Mouse (Mus musculus) kidney, postnatal 14 days (tissue): Measurements from ENCODE around the gene Tnxb.
"Not testable (repeated sequence)": the region's sequence is repeated elsewhere in the genome, so short reads cannot be mapped to it uniquely, and the experiment has no call there.

ENCODE experiments used
- DNase-seq: peaks from one replicate; pipeline ENCODE4 v3.0.0; 2022; ENCODE audit warnings: mixed read lengths

The Tnxb gene

DNA sequence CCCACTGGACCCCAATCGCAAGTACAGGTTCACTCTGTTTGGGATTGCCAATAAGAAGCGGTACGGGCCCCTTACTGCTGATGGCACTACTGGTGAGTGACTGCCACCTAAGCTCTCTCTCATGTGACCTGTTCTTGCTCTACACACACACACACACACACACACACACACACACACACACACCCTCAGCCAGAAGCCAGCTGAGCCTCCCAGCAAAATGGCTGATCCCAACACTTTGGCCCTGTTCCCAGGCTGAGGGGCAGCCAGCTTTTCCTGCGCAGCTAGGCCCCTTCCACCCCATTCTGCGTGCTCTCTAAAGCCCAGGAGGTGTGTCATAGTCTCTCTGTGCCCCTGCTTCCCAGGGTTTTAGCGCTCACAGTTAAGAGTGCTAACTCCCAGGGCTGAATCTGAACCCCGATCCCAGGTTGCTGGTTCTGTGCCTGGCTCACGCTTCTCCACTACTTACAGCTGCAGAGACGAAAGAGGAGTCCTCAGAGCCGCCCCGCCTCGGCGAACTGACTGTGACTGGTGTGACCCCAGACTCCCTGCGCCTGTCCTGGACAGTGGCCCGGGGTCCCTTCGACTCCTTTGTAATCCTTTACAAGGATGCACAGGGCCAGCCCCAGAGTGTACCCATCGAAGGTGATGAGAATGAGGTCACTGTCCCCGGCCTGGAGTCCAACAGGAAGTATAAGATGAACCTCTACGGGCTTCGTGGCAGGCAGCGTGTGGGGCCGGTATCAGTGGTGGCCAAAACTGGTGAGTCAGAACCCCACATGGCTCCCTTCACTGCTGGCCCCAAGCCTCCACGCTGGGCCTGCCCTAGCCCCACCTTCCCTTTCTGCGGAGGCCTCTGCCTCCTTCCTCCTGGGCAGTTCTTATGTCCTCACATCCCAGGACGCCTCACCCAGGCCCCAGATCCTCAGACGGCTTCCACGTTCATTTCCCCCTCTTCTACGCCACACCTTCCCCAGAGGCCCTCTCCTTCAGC, 15.1 kb downstream of the Tnxb start:
- DNase-seq = peak; percentile 64

DNA sequence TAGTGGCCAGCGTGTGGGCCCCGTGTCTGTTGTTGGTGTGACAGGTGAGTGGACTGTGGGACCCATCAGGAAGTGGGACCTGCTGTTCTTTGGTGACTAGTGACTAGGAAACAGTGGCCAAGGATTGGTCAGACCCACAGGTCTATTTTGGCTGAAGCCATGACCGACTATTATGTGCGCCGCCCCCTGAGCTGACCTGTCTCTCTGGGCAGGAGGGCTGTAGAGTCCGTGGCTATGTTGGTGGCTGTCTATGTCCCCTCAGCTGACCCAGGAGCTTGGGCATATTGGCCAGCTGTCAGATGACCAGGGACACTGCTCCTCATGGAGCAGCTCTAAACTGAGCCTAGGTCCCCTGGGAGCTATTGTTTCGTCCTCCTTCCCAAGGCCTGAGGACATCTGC, 18.6 kb downstream of the Tnxb start:
- no peak for DNase-seq

DNA sequence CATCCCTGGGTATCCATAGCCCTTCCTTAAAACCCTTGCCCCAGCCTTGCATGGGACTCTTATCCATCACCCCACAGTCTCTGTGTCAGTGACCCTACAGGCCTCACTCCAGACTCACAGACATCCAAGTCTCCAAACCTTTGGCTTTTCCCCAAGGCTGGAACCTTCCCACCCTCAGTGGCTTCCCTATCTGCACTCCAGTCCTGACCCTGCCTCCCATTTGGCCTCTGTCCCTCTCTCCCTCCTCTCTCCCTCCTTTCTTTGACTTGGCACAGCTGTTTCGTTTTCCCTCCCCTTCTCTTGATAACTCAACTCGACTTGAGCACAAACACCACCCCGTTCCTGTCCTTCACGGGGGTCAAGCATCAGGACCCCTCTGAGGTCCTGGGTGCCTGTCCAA, 20.1 kb downstream of the Tnxb start:
- DNase-seq = peak; percentile 70

DNA sequence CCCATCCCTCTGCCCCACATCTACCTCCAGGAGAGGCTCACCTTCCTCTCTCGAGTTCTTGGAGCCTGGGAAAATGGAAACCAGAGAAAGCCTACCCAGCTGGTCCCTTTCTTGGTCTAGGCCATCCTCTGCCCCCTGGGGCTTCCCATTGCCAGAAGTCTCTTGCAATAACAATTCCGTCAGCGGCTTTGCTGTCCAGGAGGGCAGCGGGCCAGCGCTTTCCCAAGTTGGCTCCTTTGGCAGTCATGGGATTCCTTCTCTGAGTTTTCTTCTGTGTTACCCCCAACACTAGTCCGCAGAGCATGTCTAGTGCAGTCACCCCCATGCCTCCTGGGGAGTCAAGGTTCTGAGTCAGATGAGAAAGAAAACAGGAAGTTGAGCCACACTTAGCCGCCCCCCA, 22.6 kb downstream of the Tnxb start:
- DNase-seq = peak; percentile 67

DNA sequence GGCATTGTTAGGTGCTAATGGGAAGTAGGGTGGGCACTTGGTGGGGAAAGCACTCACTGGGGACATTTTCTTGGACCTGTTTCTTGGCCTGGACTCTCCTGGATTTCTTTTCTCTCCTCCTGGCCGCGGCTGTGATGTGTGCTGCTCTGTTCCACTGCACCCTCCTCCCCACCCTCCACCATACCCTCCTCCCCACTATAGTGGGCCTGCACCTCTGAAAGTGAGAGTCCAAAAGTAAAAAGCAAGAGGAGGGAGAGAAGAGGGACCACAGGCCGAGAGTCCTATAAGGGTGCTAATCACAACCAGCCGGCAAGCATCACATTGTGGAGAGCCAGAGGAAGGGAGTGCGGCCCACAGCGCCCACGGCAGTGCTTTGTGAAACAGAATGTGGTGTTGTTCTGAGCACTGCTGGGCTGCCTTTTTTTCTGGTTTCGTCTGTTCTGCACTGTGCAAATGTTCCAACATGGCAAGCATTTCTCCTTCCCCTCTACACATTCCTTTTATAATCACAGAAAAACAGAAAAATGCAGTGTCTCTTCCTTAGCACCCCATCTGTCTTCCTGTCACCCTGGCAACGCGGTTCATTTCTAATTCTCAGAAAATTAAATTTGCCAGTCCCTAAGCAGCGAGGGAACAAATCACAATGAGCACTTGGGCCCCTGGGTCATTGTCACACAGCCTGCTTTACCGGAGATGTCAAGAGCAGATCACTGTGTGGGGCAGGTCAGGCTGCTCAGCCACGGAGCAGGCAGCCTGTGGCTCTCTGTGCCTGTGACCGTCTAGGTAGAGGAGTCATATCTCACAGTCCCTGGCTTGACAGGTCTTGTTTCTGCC, 29.5 kb downstream of the Tnxb start:
- DNase-seq = no peak

DNA sequence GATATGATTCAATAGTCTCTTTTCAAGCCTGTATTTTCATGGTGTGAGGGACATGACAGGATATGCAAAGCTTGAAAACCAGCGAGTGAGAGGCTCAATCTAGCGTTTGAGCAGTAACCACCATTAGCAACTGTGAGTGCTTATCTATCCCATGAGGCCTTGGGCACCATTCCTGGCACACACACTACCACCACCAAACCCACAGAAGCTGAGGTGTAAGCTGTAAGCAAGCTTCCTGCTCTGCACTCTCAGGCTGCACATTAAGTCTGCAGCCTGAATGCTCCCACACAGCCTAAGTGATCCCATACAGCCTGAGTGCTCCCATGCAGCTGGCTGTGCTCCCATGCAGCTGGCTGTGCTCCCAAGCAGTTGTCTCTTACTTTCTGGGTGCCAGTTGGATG, 30.3 kb downstream of the Tnxb start:
- DNase-seq = no peak

DNA sequence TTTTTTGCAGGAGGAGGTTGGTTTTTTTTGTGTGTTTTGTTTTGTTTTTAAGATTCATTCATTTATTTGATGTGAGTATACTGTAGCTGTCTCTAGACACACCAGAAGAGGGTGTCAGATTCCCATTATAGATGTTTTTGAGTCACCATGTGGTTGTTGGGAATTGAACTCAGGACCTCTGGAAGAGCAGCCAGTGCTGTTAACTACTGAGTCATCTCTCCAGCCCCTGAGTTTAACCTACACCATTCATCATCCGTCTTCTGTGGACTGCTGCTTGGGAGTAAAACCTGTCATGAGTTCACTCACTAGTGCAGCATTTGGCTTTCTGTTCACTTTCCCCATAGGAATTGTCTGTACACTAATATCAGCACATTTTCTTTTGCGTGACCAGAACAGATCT, 36.1 kb downstream of the Tnxb start:
- DNase-seq = not testable (repeated sequence)

DNA sequence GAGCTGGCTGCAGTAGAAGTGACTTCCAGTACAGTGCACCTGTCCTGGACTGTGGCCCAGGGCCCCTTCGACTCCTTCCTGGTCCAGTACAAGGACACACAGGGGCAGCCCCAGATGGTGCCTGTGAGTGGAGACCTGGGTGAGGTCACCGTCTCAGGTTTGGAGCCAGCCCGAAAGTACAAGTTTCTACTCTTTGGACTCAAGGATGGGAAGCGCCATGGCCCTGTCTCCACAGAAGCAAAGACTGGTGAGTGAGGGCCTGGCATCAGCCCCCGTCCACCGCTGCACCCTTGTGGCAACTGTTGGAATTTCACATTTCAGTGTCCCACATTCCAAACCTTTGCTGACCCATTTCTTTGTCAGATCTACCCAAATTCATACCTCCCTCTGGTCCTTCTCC, 42.6 kb downstream of the Tnxb start:
- DNase-seq = peak; percentile 73

DNA sequence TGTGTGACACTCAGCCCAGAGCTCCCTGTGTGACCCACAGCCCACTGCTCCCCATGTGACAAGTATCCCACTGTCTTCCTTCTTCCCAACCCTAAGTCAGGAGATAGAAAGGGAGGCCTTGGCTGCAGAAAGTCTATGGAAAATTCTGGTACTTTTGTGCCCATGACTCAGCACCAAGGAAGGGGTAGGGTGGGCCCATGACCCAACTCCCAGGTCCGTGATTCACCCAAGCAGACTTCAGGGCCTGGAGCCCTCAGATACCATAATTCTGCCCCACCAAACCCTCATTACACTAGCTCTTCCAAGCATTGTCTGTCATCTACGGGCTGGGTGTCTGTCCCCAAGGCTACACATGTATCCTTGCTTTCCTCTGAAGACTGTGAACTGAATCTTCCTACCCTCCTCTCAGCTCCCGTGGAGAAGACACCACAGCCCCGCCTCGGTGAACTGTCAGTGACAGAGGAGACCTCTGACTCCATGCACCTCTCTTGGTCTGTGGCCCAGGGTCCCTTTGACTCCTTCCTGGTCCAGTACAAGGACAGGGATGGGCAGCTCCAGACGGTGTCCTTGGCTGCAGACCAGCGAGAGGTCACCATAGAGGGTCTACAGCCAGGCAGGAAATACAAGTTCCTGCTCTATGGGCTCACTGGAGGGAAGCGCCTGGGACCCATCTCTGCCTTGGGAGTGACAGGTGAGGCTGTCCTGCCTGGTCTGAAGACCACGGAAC, 44.0 kb downstream of the Tnxb start:
- DNase-seq = peak; percentile 65

DNA sequence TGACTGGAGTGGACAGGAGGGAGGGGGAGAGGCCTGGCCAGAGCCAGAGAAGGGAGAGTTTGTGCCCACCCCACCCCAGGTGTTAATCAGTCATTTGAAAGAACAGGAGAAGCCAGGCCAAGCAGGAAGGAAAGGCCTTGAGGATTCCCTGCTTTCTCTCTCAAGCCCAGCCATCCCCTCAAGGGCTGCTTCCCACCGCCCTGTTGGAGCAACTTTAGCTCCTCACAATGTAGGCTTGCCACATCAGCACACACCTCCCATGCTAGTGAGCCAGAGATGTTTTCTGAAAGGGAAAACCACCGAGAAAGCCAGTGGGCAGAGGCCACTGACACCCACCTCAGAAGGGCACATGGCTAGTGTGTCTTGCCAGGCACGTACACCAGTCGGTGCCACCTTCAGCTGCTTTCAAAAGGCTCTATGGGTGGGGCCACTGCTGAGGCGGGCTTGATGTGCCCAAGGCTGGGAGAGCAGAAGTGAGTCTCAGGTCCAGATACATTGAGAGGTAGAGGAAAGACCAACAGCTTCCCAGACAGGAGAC, 44.6 kb downstream of the Tnxb start:
- DNase-seq = not testable (repeated sequence)

DNA sequence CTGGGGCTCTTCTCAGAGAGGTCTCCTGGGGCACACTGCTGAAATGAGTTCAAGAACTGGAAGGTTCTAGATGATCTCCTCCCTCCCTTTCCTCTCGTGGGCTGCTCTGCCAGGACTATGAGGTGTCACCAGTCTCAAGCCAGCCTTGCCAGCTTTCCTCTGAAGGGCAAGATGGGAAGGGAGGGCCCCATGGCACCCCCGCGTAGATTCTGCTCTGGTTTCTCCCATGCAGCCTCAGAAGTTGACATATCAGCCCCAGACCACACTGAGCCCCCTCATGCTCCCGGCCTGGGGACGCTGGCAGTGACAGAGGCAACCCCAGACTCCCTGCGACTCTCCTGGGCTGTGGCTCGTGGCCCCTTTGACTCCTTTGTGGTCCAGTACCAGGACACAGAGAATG, 45.1 kb downstream of the Tnxb start:
- DNase-seq = not testable (repeated sequence)

DNA sequence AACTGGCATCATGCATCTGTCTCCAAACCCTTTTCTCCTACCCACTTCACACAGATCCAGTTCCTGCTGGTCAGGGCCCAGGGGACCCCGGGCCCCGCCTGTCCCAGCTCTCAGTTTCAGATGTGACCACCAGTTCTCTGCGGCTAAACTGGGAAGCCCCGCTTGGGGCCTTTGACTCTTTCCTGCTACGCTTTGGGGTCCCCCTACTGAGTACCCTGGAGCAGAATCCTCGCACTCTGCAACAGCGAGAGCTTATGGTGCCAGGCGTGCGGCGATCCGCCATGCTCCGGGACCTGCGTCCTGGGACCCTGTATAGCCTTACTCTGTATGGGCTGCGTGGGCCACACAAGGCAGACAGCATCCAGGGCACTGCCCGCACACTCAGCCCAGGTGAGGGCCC, 45.9 kb downstream of the Tnxb start:
- DNase-seq = no peak

DNA sequence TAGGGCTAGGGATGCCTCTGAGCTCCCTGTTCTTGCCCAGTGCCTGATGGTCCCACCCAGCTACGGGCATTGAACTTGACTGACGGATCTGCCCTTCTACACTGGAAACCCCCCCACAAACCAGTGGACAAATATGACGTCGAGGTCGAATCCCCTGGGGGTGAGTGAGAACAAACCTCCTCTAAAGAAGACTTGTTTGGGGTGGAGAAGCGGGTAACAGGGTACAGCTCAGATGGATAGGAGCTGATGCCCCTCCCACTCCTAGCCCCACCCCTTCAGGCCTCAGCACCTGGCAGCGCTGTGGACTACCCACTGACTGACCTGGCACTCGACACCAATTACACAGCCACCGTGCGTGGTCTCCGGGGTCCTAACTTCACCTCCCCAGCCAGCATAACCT, 47.1 kb downstream of the Tnxb start:
- DNase-seq = no peak

DNA sequence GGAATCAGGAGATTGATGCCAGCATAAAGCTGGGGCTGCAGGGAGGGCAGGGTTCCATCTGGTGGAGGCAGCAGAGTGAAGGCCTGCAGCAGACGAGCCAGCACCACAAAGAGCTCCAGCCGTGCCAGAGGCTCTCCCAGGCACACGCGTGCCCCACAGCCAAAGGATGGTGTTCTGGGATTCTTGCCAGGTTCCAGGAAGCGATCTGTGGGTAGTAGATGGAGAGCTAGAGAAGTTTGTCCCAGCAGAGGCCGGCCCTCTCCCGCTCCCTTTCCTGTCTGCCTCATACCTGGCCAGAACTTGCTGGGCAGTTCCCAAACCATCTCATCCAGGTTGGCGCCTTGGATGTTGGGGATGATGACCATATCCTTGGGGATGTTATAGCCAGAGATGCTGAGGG, 49.6 kb downstream of the Tnxb start:
- not testable (repeated sequence) for DNase-seq

DNA sequence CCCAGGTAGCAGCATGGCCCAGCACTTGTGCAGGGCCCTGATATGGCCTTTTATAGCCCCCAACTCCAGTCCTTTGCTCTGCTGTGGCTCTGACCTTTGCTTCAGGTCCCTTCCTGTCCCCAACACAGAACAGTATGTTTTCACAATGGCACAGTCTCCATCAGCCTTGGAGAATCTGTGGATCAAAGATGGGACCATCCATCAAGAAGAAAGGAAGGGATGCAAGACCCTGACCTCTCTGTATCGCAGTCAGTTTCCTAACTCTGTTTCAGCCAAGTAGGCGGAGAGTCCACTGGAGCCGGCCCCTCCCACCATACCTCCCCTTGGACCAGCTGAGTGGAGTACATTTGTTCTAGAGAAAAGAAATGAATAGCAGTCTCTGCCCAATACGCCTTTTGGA, 51.9 kb downstream of the Tnxb start:
- not testable (repeated sequence) for DNase-seq

DNA sequence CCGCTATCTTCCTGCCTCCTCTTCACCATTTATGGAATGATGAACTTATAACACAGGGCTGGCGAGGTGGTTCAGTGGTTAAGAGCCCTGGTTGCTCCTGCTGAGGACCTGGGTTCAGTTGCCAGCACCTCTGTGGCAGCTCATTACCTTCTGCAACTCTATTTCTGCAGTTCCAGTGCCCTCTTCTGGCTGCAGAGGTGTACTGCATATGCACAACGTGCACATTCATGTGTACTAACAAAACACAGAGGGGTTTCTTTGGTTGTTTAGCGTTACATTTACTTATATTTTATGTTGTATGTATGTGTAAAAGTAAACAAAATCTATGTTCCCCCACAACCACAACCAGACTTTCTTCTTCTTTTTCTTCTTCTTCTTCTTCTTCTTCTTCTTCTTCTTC, 52.7 kb downstream of the Tnxb start:
- DNase-seq = no peak

DNA sequence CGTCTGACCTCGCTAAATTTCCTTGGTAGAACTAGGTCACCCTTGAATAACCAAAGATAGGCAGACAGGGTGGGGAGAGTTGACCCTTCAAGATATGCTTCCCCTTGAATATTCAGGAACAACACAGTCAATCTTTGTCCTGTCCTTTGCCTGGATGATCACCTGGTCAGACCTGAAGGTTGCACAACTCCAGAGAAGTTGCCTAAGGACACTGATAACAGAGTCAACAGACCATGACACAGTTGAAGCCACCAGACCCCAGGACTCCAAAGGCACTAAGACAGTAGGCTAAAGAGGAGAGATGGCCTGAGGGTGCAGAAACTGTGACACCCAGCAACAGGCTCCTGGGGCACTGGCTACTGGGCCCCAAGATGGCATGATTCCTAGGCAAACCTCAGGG, 57.6 kb downstream of the Tnxb start:
- no peak for DNase-seq

DNA sequence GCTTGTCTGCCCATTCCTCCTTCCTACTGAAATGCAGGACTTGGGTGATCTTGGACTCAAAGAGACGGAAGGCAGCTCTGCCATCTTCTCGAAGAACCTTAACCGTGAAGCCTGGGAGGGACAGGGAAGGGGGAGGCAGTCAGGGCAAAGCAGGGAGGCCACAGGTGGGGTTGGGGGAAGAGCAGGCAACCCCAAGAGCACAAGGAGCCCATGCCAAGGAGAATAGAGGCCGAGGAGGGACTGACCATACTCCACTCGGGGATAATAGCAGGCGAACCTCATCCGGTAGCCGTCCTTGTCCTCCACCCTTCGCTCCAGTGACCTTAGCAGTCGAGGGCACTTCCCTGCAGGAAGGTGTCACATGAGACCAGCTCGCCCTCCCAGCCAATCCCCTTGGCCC, 58.8 kb downstream of the Tnxb start:
- DNase-seq = not testable (repeated sequence)

DNA sequence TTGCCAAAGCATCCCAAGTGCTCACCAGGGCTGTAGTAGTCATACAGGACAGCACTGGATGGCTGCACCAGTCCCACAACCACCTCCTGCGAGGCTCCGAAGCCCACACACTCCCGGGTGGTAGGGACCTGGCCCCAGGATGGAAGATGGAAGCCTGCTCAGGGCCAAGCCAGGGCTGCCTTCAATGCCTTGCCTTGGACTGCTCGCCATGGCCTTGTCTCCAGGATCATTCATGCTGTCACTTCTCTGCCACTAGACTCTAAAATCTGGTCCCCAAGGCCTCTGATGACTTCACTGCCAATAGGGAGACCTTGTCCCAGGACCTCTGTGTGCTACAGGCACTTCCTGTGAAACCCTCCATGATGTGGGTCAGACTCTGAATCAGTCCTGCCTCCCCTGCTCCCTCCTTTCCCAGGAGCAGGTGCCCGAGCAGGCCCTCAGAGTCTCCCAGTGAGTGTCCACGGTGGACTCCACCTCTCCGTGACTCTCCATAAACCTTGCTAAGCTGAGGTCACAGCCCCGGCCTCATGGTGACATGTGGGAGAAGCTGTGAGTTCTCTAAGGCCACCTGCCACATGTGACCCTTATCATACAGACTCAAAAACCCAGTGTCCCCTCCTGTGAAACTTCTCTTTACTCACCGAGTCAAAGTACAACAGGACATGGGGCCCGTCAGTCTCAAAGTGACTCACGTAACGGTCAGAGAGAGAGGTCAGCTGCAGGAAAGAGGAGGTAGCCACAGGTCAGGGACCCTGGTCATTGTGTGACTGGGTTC, 59.6 kb downstream of the Tnxb start:
- not testable (repeated sequence) for DNase-seq

DNA sequence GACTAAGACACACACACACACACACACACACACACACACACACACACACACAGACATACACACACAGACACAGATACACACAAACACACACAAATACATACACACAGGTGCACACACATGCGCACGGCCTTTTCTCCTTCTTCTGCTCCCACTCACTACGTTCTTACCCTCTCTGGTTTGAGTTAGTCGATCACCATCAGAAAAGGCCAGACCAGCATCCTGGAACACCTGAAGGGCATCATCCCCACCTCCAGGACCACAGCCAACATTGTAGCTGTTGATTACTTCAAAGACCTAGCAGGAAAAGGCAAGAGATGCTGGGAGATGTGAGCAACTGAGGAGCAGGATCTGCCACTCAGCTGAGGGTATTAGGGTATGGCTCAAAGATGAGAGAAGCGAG, 67.1 kb downstream of the Tnxb start:
- DNase-seq = not testable (repeated sequence)

DNA sequence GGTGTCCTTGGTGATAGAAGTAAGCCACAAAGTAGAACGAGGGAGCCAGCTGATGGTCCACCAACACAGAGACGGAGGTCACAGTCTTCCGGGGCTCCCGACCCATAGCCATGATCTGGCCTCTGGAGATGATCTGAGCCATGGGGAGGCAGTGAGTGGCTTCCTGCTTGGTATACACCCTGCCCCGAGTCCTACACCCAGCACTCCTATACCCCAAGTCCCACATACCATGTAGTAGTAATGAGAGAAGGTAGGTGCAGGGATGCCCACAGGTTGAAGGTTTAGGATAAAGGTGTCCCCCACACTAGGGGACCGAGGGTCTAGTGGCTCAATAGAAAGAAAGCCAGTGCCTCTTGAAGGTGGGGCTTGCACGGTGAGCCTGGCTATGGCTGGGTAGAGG, 69.4 kb downstream of the Tnxb start:
- not testable (repeated sequence) for DNase-seq

DNA sequence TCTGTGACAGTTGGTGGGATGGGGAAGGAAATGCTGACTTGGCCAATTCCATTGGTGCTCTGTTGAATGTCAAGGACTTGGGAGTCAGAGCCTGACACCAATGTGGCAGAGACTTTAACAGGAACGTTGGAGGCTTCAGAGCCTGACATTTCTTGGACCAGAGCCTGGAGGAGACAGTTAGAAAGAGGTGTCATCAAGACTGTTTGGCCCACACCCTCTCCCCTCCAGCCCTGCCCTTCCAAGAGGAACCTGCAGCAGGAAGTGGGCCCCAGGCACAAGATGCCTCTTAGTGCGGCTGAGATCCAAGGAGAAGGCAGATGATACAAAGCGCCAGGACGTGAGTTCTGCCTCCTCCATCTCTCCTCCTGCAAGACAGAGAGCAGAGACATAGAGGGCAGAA, 69.9 kb downstream of the Tnxb start:
- no peak for DNase-seq
